Mouse (Mus musculus) embryonic facial prominence, embryonic 15.5 days (tissue): ENCODE measurements around the gene Srgap1. TPM values are rescaled to one million over a fixed set of nuclear protein-coding genes. Genes with fewer than 3 reads are reported as not detected.

Experiments used
- ATAC-seq: fragments of 200-750 bp; cut with Nextera tagmentation; 2 replicates; pipeline ENCODE4 v1.8.0; 2017; ENCODE audit warnings: low read depth, moderate TSS enrichment; ENCODE audit not compliant: insufficient number of reproducible peaks, low FRiP score, low TSS enrichment
- H3K27ac ChIP-seq: fragments of 300-500 bp; sonication (generic); replicated peaks from 2 replicates; pipeline ENCODE4 v1.5.1; 2015; ENCODE audit warnings: mild to moderate bottlenecking, inconsistent platforms
- H3K27me3 ChIP-seq: fragments of 300-500 bp; sonication (generic); 2 replicates; pipeline ENCODE4 v1.6.1; 2015; ENCODE audit warnings: inconsistent platforms
- H3K36me3 ChIP-seq: fragments of 300-500 bp; sonication (generic); 2 replicates; pipeline ENCODE4 v1.6.1; 2015; ENCODE audit warnings: mild to moderate bottlenecking, inconsistent platforms
- H3K4me1 ChIP-seq: fragments of 300-500 bp; sonication (generic); 2 replicates; pipeline ENCODE4 v1.6.1; 2015; ENCODE audit warnings: inconsistent platforms
- H3K4me2 ChIP-seq: fragments of 300-500 bp; sonication (generic); replicated peaks from 2 replicates; pipeline ENCODE4 v1.6.1; 2015; ENCODE audit warnings: mild to moderate bottlenecking, inconsistent platforms
- H3K4me3 ChIP-seq: fragments of 300-500 bp; sonication (generic); replicated peaks from 2 replicates; pipeline ENCODE4 v1.5.1; 2015; ENCODE audit warnings: mild to moderate bottlenecking, inconsistent platforms
- H3K9ac ChIP-seq: fragments of 300-500 bp; sonication (generic); 2 replicates; pipeline ENCODE4 v1.6.1; 2015; ENCODE audit warnings: inconsistent platforms
- H3K9me3 ChIP-seq: fragments of 300-500 bp; sonication (generic); replicated peaks from 2 replicates; pipeline ENCODE4 v1.6.1; 2016; ENCODE audit warnings: inconsistent platforms
- WGBS: fragments of 180-500 bp; shearing (Covaris S2); methylation state at CpG from one replicate; pipeline ENCODE4 v1.1.7; 2015; 5-methylcytosine and 5-hydroxymethylcytosine counted together
- polyA plus RNA-seq: library from polyadenylated mRNA; unstranded; fragments of >200 nt; fragmentation: Nextera tagmentation; extraction: Ambion mirVana; gene quantifications from 2 replicates; pipeline ENCODE4 v1.2.1, GENCODE M21; 2015

Srgap1 gene
- polyA plus RNA-seq, 1 experiment from 2014 or later: 13.1 TPM

GRCm38 (mm10) chr10:121853385-121853808 is 193.7 kb downstream of the Srgap1 start:
- Histone ChIP-seq H3K4me2 (no peak overlapping the region), H3K9ac (no peak overlapping the region), H3K4me3 (no peak overlapping the region), H3K27me3 (no peaks in the 10 kb centered on the region), H3K9me3 (no peaks in the 10 kb centered on the region), H3K4me1 (peaks cover 8% of the 10 kb centered on the region; the same call in 1 of the 2 replicates), H3K27ac (no peak overlapping the region), H3K36me3 (0 out of 2 replicates have a peak, but pooled peaks cover 9% of the 10 kb centered on the region)
- 50% methylated on average over 14 of the region's 14 CpGs for WGBS
- ATAC-seq: no peak

- H3K4me1 ChIP-seq: peaks cover 8% of the 10 kb centered on the region; the same call in 1 of the 2 replicates
- H3K4me3 ChIP-seq: no peak overlapping the region
- H3K9ac ChIP-seq: no peak overlapping the region
- H3K27me3 ChIP-seq: no peaks in the 10 kb centered on the region
- ATAC-seq: no peak
- H3K4me2 ChIP-seq: no peak overlapping the region
- no peak overlapping the region for H3K27ac ChIP-seq
- no peaks in the 10 kb centered on the region for H3K9me3 ChIP-seq
- H3K36me3 ChIP-seq: 0 out of 2 replicates have a peak, but pooled peaks cover 3% of the 10 kb centered on the region
- WGBS: 86% methylated on average over 2 of the region's 2 CpGs
Observed at GRCm38 (mm10) chr10:121849496-121849895, 197.6 kb downstream of the Srgap1 start.

GRCm38 (mm10) chr10:121845677-121846076 is 201.4 kb downstream of the Srgap1 start:
- Histone ChIP-seq H3K4me1 (no peaks in the 10 kb centered on the region), H3K4me3 (no peak overlapping the region), H3K9ac (no peak overlapping the region), H3K9me3 (no peaks in the 10 kb centered on the region), H3K27me3 (no peaks in the 10 kb centered on the region), H3K4me2 (no peak overlapping the region), H3K27ac (no peak overlapping the region), H3K36me3 (0 out of 2 replicates have a peak, but pooled peaks cover 3% of the 10 kb centered on the region)
- peak; percentile 60; the same call in 1 of the 2 replicates for ATAC-seq
- 75% methylated on average over 7 of the region's 7 CpGs for WGBS

GRCm38 (mm10) chr10:121837166-121837898 is 209.8 kb downstream of the Srgap1 start:
- Histone ChIP-seq H3K9ac (no peak overlapping the region), H3K27ac (peak overlapping the region; percentile 93), H3K4me2 (peak overlapping the region; percentile 46)

GRCm38 (mm10) chr10:121836507-121837165 is 210.5 kb downstream of the Srgap1 start:
- peak overlapping the region; percentile 93 for H3K27ac ChIP-seq

More at GRCm38 (mm10) chr10:121837166-121837898, 209.8 kb downstream of the Srgap1 start:
- peak; percentile 73 for ATAC-seq
- Histone ChIP-seq H3K36me3 (no peaks in the 10 kb centered on the region), H3K9me3 (no peaks in the 10 kb centered on the region), H3K4me3 (peak overlapping the region; percentile 36), H3K4me1 (peaks cover 12% of the 10 kb centered on the region), H3K27me3 (no peaks in the 10 kb centered on the region)
- WGBS: 33% methylated on average over 16 of the region's 16 CpGs

GRCm38 (mm10) chr10:121833443-121833842 is 213.7 kb downstream of the Srgap1 start:
- Histone ChIP-seq H3K4me1 (peaks cover 25% of the 10 kb centered on the region), H3K4me3 (no peak overlapping the region), H3K27me3 (no peaks in the 10 kb centered on the region), H3K36me3 (no peaks in the 10 kb centered on the region), H3K9ac (no peak overlapping the region), H3K9me3 (no peaks in the 10 kb centered on the region), H3K4me2 (no peak overlapping the region), H3K27ac (no peak overlapping the region)
- WGBS: 87% methylated on average over 5 of the region's 5 CpGs
- no peak for ATAC-seq

More at GRCm38 (mm10) chr10:121836507-121837165, 210.5 kb downstream of the Srgap1 start:
- H3K27me3 ChIP-seq: no peaks in the 10 kb centered on the region
- H3K4me3 ChIP-seq: peak overlapping the region; percentile 36
- peak overlapping the region; percentile 46 for H3K4me2 ChIP-seq
- H3K4me1 ChIP-seq: peaks cover 12% of the 10 kb centered on the region
- ATAC-seq: peak; percentile 78
- H3K9me3 ChIP-seq: no peaks in the 10 kb centered on the region
- no peak overlapping the region for H3K9ac ChIP-seq
- 21% methylated on average over 18 of the region's 18 CpGs for WGBS
- H3K36me3 ChIP-seq: no peaks in the 10 kb centered on the region

GRCm38 (mm10) chr10:121830335-121831307 is 216.5 kb downstream of the Srgap1 start:
- Histone ChIP-seq H3K4me2 (no peak overlapping the region), H3K27ac (no peak overlapping the region), H3K27me3 (no peaks in the 10 kb centered on the region), H3K4me3 (no peak overlapping the region), H3K9ac (no peak overlapping the region), H3K9me3 (no peaks in the 10 kb centered on the region), H3K4me1 (peaks cover 20% of the 10 kb centered on the region), H3K36me3 (no peaks in the 10 kb centered on the region)
- 71% methylated on average over 29 of the region's 29 CpGs for WGBS
- no peak for ATAC-seq

GRCm38 (mm10) chr10:121829800-121830303 is 217.3 kb downstream of the Srgap1 start:
- H3K36me3 ChIP-seq: no peaks in the 10 kb centered on the region
- H3K4me3 ChIP-seq: no peak overlapping the region
- H3K9me3 ChIP-seq: no peaks in the 10 kb centered on the region
- no peak overlapping the region for H3K27ac ChIP-seq
- H3K4me1 ChIP-seq: peaks cover 20% of the 10 kb centered on the region
- no peak for ATAC-seq
- WGBS: 83% methylated on average over 5 of the region's 5 CpGs
- no peak overlapping the region for H3K9ac ChIP-seq
- H3K4me2 ChIP-seq: no peak overlapping the region
- H3K27me3 ChIP-seq: no peaks in the 10 kb centered on the region

- Histone ChIP-seq H3K4me1 (peaks cover 20% of the 10 kb centered on the region), H3K27me3 (no peaks in the 10 kb centered on the region), H3K9me3 (no peaks in the 10 kb centered on the region), H3K4me3 (no peak overlapping the region), H3K9ac (no peak overlapping the region), H3K36me3 (no peaks in the 10 kb centered on the region), H3K4me2 (no peak overlapping the region), H3K27ac (no peak overlapping the region)
- no peak for ATAC-seq
- WGBS: 50% methylated on average over 6 of the region's 6 CpGs
Observed at GRCm38 (mm10) chr10:121829034-121829433, 218.1 kb downstream of the Srgap1 start.

- Histone ChIP-seq H3K4me2 (no peak overlapping the region), H3K4me3 (no peak overlapping the region), H3K27ac (no peak overlapping the region), H3K27me3 (no peaks in the 10 kb centered on the region), H3K9me3 (no peaks in the 10 kb centered on the region), H3K9ac (no peak overlapping the region), H3K4me1 (peaks cover 4% of the 10 kb centered on the region; the same call in 1 of the 2 replicates), H3K36me3 (0 out of 2 replicates have a peak, but pooled peaks cover 5% of the 10 kb centered on the region)
- 49% methylated on average over 5 of the region's 5 CpGs for WGBS
- ATAC-seq: no peak
Observed at GRCm38 (mm10) chr10:121822674-121823073, 224.4 kb downstream of the Srgap1 start.
